Mouse (Mus musculus): ENCODE measurements around the gene Mrpl21. TPM values are rescaled to one million over a fixed set of nuclear protein-coding genes. Genes with fewer than 3 reads are reported as not detected.

Gene Mrpl21
- total and polyA plus RNA-seq, 3 experiments: 145 to 159 TPM; not detected in 1

DNA sequence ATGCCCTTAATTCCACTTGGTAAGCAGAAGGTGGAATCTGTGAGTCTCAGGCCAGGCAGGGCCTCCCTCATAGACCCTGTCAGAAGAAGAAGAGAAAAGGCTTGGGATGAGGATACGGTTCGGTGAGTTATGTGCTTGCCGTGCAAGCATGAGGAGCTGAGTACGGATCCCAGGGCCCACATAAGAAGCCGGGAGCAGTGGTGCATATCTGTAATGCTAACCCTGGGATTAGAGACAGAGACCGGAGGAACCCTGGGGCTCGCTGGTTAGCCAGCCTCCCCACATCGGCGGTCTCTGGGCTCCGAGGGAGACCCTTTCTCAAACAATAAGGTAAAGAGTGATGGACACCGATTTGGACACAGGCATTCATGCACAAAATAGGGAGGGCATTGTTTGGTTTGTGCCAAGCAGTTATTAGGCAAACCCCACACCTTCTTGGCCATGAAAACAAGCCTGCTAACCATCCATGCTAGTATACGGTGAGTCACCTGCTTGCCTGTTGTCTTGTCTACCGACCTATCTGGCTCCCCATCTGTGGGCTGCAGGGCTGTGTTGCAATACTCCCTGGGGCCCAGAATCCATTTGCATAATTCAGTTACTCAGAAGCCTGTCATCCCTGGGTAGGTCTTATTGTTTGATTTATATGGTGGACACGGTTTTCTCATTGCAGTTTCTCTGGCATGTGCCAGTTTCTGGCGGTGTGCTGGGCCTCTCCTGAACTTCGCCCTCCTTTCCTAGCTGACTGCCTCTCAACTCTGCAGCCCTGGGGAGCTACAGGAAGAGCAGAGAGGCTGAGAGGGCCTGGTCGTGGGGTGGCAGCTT, 51.2 kb downstream of the Mrpl21 start:
- Histone ChIP-seq H3K27me3 (ENCODE audit: control insufficient read depth in 1 of 2, insufficient read depth in 2 of 2, low read length in 2 of 2) (no peaks in the 10 kb centered on the region), H3K79me2 (ENCODE audit: control insufficient read depth, insufficient read depth, low read length, poor library complexity) (no peaks in the 10 kb centered on the region), H3K9ac (ENCODE audit: control insufficient read depth, low read depth, low read length, poor library complexity, severe bottlenecking) (peak overlapping the region; percentile 23), H3K27ac (ENCODE audit: control insufficient read depth, low read depth, low read length) (peak overlapping the region; percentile 92), H3K4me1 (ENCODE audit: control insufficient read depth in 1 of 2, insufficient read depth in 2 of 2, low read length in 2 of 2) (peaks cover 10 to 23% of the 10 kb centered on the region in 2 experiments), H3K4me3 (ENCODE audit: control insufficient read depth in 1 of 2, insufficient read depth in 1 of 2, low read depth in 2 of 2, low read length in 2 of 2) (peak overlapping the region; percentile 1 to 26; a peak in 1 of 4 replicates), H3K9me3 (replicated peaks; ENCODE audit: insufficient read depth, low read length) (no peaks in the 10 kb centered on the region), H3K36me3 (ENCODE audit: control insufficient read depth in 1 of 2, insufficient read depth in 2 of 2, low read length in 2 of 2) (peaks cover 0 to 22% of the 10 kb centered on the region in 2 experiments; a peak in 2 of 4 replicates)
- DNase-seq (ENCODE audit: low read depth, low spot score): peak; percentile 77
- TF ChIP-seq ZNF384 (IDR thresholded peaks at IDR 0.05; ENCODE audit: low read depth, low read length): no peak
- no peak for TF ChIP-seq JUND (IDR thresholded peaks at IDR 0.05; ENCODE audit: low read depth, low read length)
- TF ChIP-seq ZMIZ1 (IDR thresholded peaks at IDR 0.05; ENCODE audit: low read depth, low read length): no peak
- no peak for TF ChIP-seq NELFE (IDR thresholded peaks at IDR 0.05; ENCODE audit: low read depth, low read length)
- peak; percentile 29; the same call in 1 of the 2 replicates for TF ChIP-seq MYB (IDR thresholded peaks at IDR 0.05; ENCODE audit: low read depth, low read length)
- TF ChIP-seq MAX (IDR thresholded peaks at IDR 0.05; ENCODE audit: low read length): 0 out of 2 replicates have a peak, but pooled peaks have one; percentile 10
- no peak for TF ChIP-seq MYC (IDR thresholded peaks at IDR 0.05; ENCODE audit: low read depth, low read length)
- TF ChIP-seq MXI1 (IDR thresholded peaks at IDR 0.05; ENCODE audit: low read depth, low read length): no peak
- no peak for TF ChIP-seq POLR2AphosphoS5 (IDR thresholded peaks at IDR 0.05; ENCODE audit: borderline replicate concordance, low read depth, low read length)
- no peak for TF ChIP-seq SMC3 (IDR thresholded peaks at IDR 0.05; ENCODE audit: low read depth, low read length)
- TF ChIP-seq CHD1 (IDR thresholded peaks at IDR 0.05; ENCODE audit: low read depth, low read length): no peak
- TF ChIP-seq ZC3H11A (IDR thresholded peaks at IDR 0.05; ENCODE audit: low read depth, low read length): no peak
- no peak for TF ChIP-seq CHD2 (IDR thresholded peaks at IDR 0.05; ENCODE audit: low read length)
- no peak for TF ChIP-seq NRF1 (IDR thresholded peaks at IDR 0.05; ENCODE audit: insufficient read depth, low read depth, low read length, poor library complexity, severe bottlenecking)
- TF ChIP-seq RCOR1 (IDR thresholded peaks at IDR 0.05; ENCODE audit: low read depth, low read length): no peak
- no peak for TF ChIP-seq USF2 (IDR thresholded peaks at IDR 0.05; ENCODE audit: borderline replicate concordance in 1 of 2, insufficient read depth in 1 of 2, low read depth in 1 of 2, low read length in 2 of 2)
- TF ChIP-seq TBP (IDR thresholded peaks at IDR 0.05; ENCODE audit: low read depth, low read length): no peak
- TF ChIP-seq E2F4 (IDR thresholded peaks at IDR 0.05; ENCODE audit: borderline replicate concordance, low read depth, low read length): no peak
- TF ChIP-seq USF1 (IDR thresholded peaks at IDR 0.05; ENCODE audit: low read depth, low read length): no peak
- TF ChIP-seq POLR2A (IDR thresholded peaks at IDR 0.05; ENCODE audit: control insufficient read depth in 1 of 2, insufficient read depth in 1 of 2, low read depth in 1 of 2, low read length in 2 of 2, poor library complexity in 1 of 2): no peak
- TF ChIP-seq KAT2A (conservative IDR thresholded peaks at IDR 0.05; ENCODE audit: low read depth, low read length): no peak
- TF ChIP-seq RAD21 (IDR thresholded peaks at IDR 0.05; ENCODE audit: low read depth, low read length): no peak
- peak; percentile 63 for TF ChIP-seq GATA1 (IDR thresholded peaks at IDR 0.05; ENCODE audit: low read depth, low read length)
- no peak for TF ChIP-seq GABPA (IDR thresholded peaks at IDR 0.05; ENCODE audit: low read depth, low read length)
- peak; percentile 47 for TF ChIP-seq SIN3A (IDR thresholded peaks at IDR 0.05; ENCODE audit: low read length)
- TF ChIP-seq UBTF (IDR thresholded peaks at IDR 0.05; ENCODE audit: borderline replicate concordance, insufficient read depth, low read depth, low read length): no peak
- TF ChIP-seq ETS1 (IDR thresholded peaks at IDR 0.05; ENCODE audit: low read depth, low read length): peak; percentile 78
- 0 out of 2 replicates have a peak, but pooled peaks have one; percentile 37 for TF ChIP-seq MAZ (IDR thresholded peaks at IDR 0.05; ENCODE audit: low read depth, low read length)
- TF ChIP-seq EP300 (IDR thresholded peaks at IDR 0.05; ENCODE audit: low read depth in 1 of 2, low read length in 2 of 2): peak; percentile 71 to 77
- TF ChIP-seq ELF1 (IDR thresholded peaks at IDR 0.05; ENCODE audit: low read depth, low read length): no peak
- no peak for TF ChIP-seq BHLHE40 (IDR thresholded peaks at IDR 0.05; ENCODE audit: borderline replicate concordance, low read depth, low read length)
- TF ChIP-seq MAFK (IDR thresholded peaks at IDR 0.05; ENCODE audit: borderline replicate concordance, low read depth, low read length): no peak
- TF ChIP-seq MEF2A (IDR thresholded peaks at IDR 0.05; ENCODE audit: extremely low read depth, insufficient replicate concordance, low read depth, low read length, poor library complexity, severe bottlenecking): no peak
- peak; percentile 56; the same call in 1 of the 2 replicates for TF ChIP-seq TCF12 (IDR thresholded peaks at IDR 0.05; ENCODE audit: low read depth, low read length)
- TF ChIP-seq ZKSCAN1 (IDR thresholded peaks at IDR 0.05; ENCODE audit: low read depth, low read length): no peak
